8 mouse cellular contexts compared by ENCODE assay signal in the genomic region with DNA sequence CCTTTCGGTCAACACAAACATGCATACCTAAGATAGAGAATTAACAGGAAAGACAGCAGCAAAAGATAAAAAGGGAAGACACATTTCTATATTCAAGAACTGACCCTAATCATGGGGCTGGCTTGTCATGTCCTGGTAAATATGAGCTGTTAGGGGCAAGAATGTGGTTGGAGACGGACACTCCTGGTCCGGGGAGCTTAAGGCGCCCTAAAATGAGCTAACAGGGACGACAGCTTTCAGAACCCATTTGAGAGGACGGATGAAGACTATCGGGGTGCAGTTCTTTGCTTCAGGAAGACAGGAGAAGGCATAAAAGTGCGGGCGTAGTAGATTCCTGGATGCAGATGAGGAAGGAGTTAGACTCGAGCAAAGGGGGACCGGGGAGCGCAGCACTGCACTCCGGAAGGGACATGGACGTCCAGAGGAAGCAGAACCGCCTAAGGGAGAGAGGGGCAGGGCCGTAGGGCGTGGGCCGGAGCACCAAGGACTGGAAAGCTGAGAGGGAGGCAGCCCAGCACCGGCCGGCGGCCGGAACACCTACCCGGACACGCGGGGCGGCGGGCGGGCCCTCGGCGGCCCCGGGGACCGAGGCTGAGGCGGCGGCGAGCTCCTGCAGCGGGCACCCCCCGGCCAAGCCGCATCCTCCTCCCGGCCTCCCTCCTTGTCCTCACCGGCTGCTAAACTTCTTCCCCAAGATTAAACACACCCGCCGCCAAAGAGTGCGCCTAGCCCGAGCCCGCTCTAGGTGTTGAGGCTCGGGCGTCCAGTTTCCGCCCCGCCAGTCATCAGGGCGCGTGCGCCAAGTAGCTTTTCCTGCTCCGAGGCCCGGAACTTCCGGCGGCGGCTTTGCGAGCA. TPM values are rescaled to one million over a fixed set of nuclear protein-coding genes. Genes with fewer than 3 reads are reported as not detected.
DNase-seq lines count a peak whose midpoint lies in the region; ATAC-seq and TF ChIP-seq lines count a peak whose summit lies in the region.

A gene (minus strand): TSS at position 805 of the 855 bp plus-strand sequence.

- TF ChIP-seq CTCF in C2C12 (IDR thresholded peaks at IDR 0.05; ENCODE audit: control insufficient read depth, insufficient read depth, insufficient read length) = no peak
- no peak for TF ChIP-seq CTCF in midbrain, postnatal 0 days (IDR thresholded peaks at IDR 0.05)

- H3K79me2 ChIP-seq in C2C12 (ENCODE audit: control insufficient read depth, insufficient read depth) = peaks cover 53% of the 10 kb centered on the region

- peak; percentile 94 for DNase-seq in brain, adult 2 months (ENCODE audit: low read depth, low spot score)
- DNase-seq in midbrain, postnatal 0 days (ENCODE audit: low spot score) = peak; percentile 88
- peak; percentile 77 to 86 for DNase-seq in spleen, postnatal 10 days (ENCODE audit: low spot score in 2 of 2)

- H3ac ChIP-seq in C2C12 (ENCODE audit: control insufficient read depth, insufficient read length, low read depth) = peak within 1 kb of the TSS; percentile 99

- peak within 1 kb of the TSS; percentile 78 for H3K4me2 ChIP-seq in heart, embryonic 11.5 days
- H3K4me2 ChIP-seq in kidney, embryonic 15.5 days = peak within 1 kb of the TSS; percentile 69
- peak within 1 kb of the TSS; percentile 70 for H3K4me2 ChIP-seq in limb, embryonic 15.5 days
- peak within 1 kb of the TSS; percentile 66 for H3K4me2 ChIP-seq in midbrain, postnatal 0 days (ENCODE audit: low read depth, low read length, poor library complexity, severe bottlenecking)

- H3K9me3 ChIP-seq in heart, embryonic 11.5 days (replicated peaks; ENCODE audit: control insufficient read depth, low read length) = no peaks in the 10 kb centered on the region
- no peaks in the 10 kb centered on the region for H3K9me3 ChIP-seq in kidney, embryonic 15.5 days (replicated peaks)
- no peaks in the 10 kb centered on the region for H3K9me3 ChIP-seq in limb, embryonic 15.5 days
- no peaks in the 10 kb centered on the region for H3K9me3 ChIP-seq in midbrain, postnatal 0 days (ENCODE audit: low read length)

- H3K27ac ChIP-seq in heart, embryonic 11.5 days (ENCODE audit: low read depth, low read length) = peak within 1 kb of the TSS; percentile 88
- H3K27ac ChIP-seq in kidney, embryonic 15.5 days = peak within 1 kb of the TSS; percentile 88
- H3K27ac ChIP-seq in limb, embryonic 15.5 days = peak within 1 kb of the TSS; percentile 90
- H3K27ac ChIP-seq in midbrain, postnatal 0 days (ENCODE audit: low read depth, low read length) = peak within 1 kb of the TSS; percentile 65

- H3K36me3 ChIP-seq in C2C12 (ENCODE audit: control insufficient read depth, insufficient read depth) = peaks cover 3% of the 10 kb centered on the region
- H3K36me3 ChIP-seq in heart, embryonic 11.5 days (ENCODE audit: control insufficient read depth, insufficient read depth, low read length) = no peaks in the 10 kb centered on the region
- 0 out of 2 replicates have a peak, but pooled peaks cover 3% of the 10 kb centered on the region for H3K36me3 ChIP-seq in kidney, embryonic 15.5 days
- H3K36me3 ChIP-seq in limb, embryonic 15.5 days = no peaks in the 10 kb centered on the region
- H3K36me3 ChIP-seq in midbrain, postnatal 0 days (ENCODE audit: insufficient read depth, low read length) = no peaks in the 10 kb centered on the region

- WGBS in heart, embryonic 11.5 days (ENCODE audit: insufficient replicate concordance) = 2% methylated on average over 53 of the region's 58 CpGs
- WGBS in kidney, embryonic 15.5 days = 2% methylated on average over 58 of the region's 58 CpGs
- 2% methylated on average over 48 of the region's 58 CpGs for WGBS in limb, embryonic 15.5 days
- WGBS in midbrain, postnatal 0 days = 2% methylated on average over 52 of the region's 58 CpGs

- H3K4me3 ChIP-seq in C2C12 (ENCODE audit: insufficient read depth, poor library complexity, severe bottlenecking) = peak within 1 kb of the TSS; percentile 92
- H3K4me3 ChIP-seq in heart, embryonic 11.5 days (ENCODE audit: low read depth, low read length) = peak within 1 kb of the TSS; percentile 91
- H3K4me3 ChIP-seq in kidney, embryonic 15.5 days (replicated peaks) = peak within 1 kb of the TSS; percentile 90
- H3K4me3 ChIP-seq in limb, embryonic 15.5 days = peak within 1 kb of the TSS; percentile 97
- H3K4me3 ChIP-seq in midbrain, postnatal 0 days (ENCODE audit: low read depth, low read length) = peak within 1 kb of the TSS; percentile 70

- no peaks in the 10 kb centered on the region for H3K27me3 ChIP-seq in C2C12 (ENCODE audit: control insufficient read depth, insufficient read depth, insufficient read length)
- no peaks in the 10 kb centered on the region for H3K27me3 ChIP-seq in heart, embryonic 11.5 days (ENCODE audit: control insufficient read depth, insufficient read depth, low read length)
- H3K27me3 ChIP-seq in kidney, embryonic 15.5 days = peaks cover 6% of the 10 kb centered on the region; the same call in 1 of the 2 replicates
- H3K27me3 ChIP-seq in limb, embryonic 15.5 days = peaks cover 4% of the 10 kb centered on the region; the same call in 1 of the 2 replicates
- peaks cover 16% of the 10 kb centered on the region for H3K27me3 ChIP-seq in midbrain, postnatal 0 days (ENCODE audit: insufficient read depth, low read length)

- H3K9ac ChIP-seq in heart, embryonic 11.5 days (ENCODE audit: low read depth, low read length) = peak within 1 kb of the TSS; percentile 96
- H3K9ac ChIP-seq in kidney, embryonic 15.5 days = peak within 1 kb of the TSS; percentile 90
- H3K9ac ChIP-seq in limb, embryonic 15.5 days = peak within 1 kb of the TSS; percentile 97
- H3K9ac ChIP-seq in midbrain, postnatal 0 days (replicated peaks; ENCODE audit: low read length, poor library complexity, severe bottlenecking) = peak within 1 kb of the TSS; percentile 93

- peaks cover 2% of the 10 kb centered on the region; the same call in 1 of the 2 replicates for H3K4me1 ChIP-seq in heart, embryonic 11.5 days (ENCODE audit: control insufficient read depth, insufficient read depth, low read length)
- peaks cover 5% of the 10 kb centered on the region for H3K4me1 ChIP-seq in kidney, embryonic 15.5 days
- peaks cover 7% of the 10 kb centered on the region; the same call in 1 of the 2 replicates for H3K4me1 ChIP-seq in limb, embryonic 15.5 days
- H3K4me1 ChIP-seq in midbrain, postnatal 0 days (ENCODE audit: insufficient read depth, low read length) = peaks cover 9% of the 10 kb centered on the region; the same call in 1 of the 2 replicates

- peak; percentile 88 for ATAC-seq in erythroblast, adult 5-6 weeks (replicated peaks; ENCODE audit: low FRiP score, poor library complexity, severe bottlenecking)
- ATAC-seq in heart, embryonic 11.5 days (replicated peaks; ENCODE audit: insufficient number of reproducible peaks, low FRiP score, low TSS enrichment) = peak; percentile 87
- peak; percentile 97 for ATAC-seq in kidney, embryonic 15.5 days (replicated peaks; ENCODE audit: low FRiP score)
- peak; percentile 80 for ATAC-seq in limb, embryonic 15.5 days (ENCODE audit: insufficient number of reproducible peaks, low FRiP score, low TSS enrichment, low read depth)
- peak; percentile 97 for ATAC-seq in midbrain, postnatal 0 days (ENCODE audit: low FRiP score)

- H3K79me3 ChIP-seq in C2C12 (ENCODE audit: low read depth) = peaks cover 40% of the 10 kb centered on the region

TF ChIP-seq in C2C12, 6 proteins besides CTCF, POLR2A, EP300 and RAD21:
- TF ChIP-seq FOSL1 (IDR thresholded peaks at IDR 0.05; ENCODE audit: insufficient read depth, low read length, poor library complexity, severe bottlenecking) (no peak), CEBPB (IDR thresholded peaks at IDR 0.05; ENCODE audit: low read depth) (no peak), USF1 (IDR thresholded peaks at IDR 0.05; ENCODE audit: low read depth) (no peak), MYOD1 (IDR thresholded peaks at IDR 0.05; ENCODE audit: control insufficient read depth, insufficient read length, low read depth) (no peak), MAX (IDR thresholded peaks at IDR 0.05) (peak; percentile 3), MYOG (IDR thresholded peaks at IDR 0.05; ENCODE audit: control insufficient read depth, extremely low read depth, insufficient read length) (no peak)

RNA-seq across cellular contexts. Expression of the gene that starts here (rescaled TPM):
- polyA plus RNA-seq in C2C12 (2012; fragmentation: generic; extraction: Trizol) = 3.2 TPM
- total RNA-seq in erythroblast, adult 5-6 weeks (2015; ENCODE audit: low replicate concordance) = 8.6 and 10.0 TPM in 2 replicates
- 8.3 and 8.9 TPM in 2 replicates for total RNA-seq in erythroblast, adult 5-6 weeks (2017; ENCODE audit: low replicate concordance)
- polyA plus RNA-seq in heart, embryonic 11.5 days (2014; fragmentation: Nextera tagmentation; extraction: Ambion mirVana) = 7.1 and 8.3 TPM in 2 replicates
- polyA plus RNA-seq in kidney, embryonic 15.5 days (2015; fragmentation: Nextera tagmentation; extraction: Ambion mirVana) = 10.1 and 11.7 TPM in 2 replicates
- polyA plus RNA-seq in limb, embryonic 15.5 days (2015; fragmentation: Nextera tagmentation; extraction: Ambion mirVana) = 10.3 and 12.1 TPM in 2 replicates
- 14.0 and 22.0 TPM in 2 replicates for total RNA-seq in midbrain, postnatal 0 days (2014; rRNA removed)
- polyA plus RNA-seq in midbrain, postnatal 0 days (2015; fragmentation: Nextera tagmentation; extraction: Ambion mirVana) = 5.5 and 8.7 TPM in 2 replicates

Comparison
In these comparisons a context has a peak if more than half of its experiments do, and no peak if none do; other contexts are left out.
1. Peak in every context shown above with its lines: DNase-seq, ATAC-seq, H3K4me3 ChIP-seq and H3K27ac ChIP-seq.